Mouse (Mus musculus): ENCODE measurements around the gene Frem1. TPM values are rescaled to one million over a fixed set of nuclear protein-coding genes. Genes with fewer than 3 reads are reported as not detected.

The Frem1 gene
- polyA plus RNA-seq, 1 experiment from 2014 or later = 0.50 TPM

DNA sequence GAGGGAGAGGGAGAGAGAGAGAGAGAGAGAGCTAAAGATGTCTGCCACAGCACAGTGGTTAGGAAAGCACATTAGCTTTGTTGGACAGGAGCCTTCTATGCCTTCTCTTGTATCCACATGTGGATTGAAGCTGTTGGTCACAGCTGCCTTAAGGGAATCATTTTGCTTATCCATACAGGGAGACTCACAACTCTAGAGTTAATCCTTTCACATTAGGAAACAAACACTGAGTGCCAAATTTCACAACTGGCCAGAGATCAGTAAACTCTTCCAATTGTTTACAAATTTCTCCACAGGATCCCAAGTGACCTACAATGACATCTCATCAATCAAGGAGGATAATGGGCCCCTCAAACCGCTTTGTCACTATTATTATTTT is 166.6 kb downstream of the Frem1 start:
- no peak for ATAC-seq (ENCODE audit: insufficient read depth)
- Histone ChIP-seq H3K9me3 (replicated peaks) (no peaks in the 10 kb centered on the region), H3K27me3 (no peaks in the 10 kb centered on the region), H3K36me3 (replicated peaks) (no peaks in the 10 kb centered on the region), H3K4me1 (replicated peaks) (no peaks in the 10 kb centered on the region), H3K4me2 (no peak overlapping the region), H3K4me3 (replicated peaks) (no peak overlapping the region), H3K9ac (no peak overlapping the region), H3K27ac (replicated peaks) (no peak overlapping the region)
- WGBS (ENCODE audit: insufficient replicate concordance) = 36% methylated on average over 1 of the region's 1 CpGs

- 62% methylated on average over 18 of the region's 19 CpGs for WGBS (ENCODE audit: insufficient replicate concordance)
- H3K4me2 ChIP-seq = no peak within 1 kb of the TSS
- no peak within 1 kb of the TSS for H3K27ac ChIP-seq (replicated peaks)
- no peaks in the 10 kb centered on the region for H3K27me3 ChIP-seq
- no peaks in the 10 kb centered on the region for H3K36me3 ChIP-seq (replicated peaks)
- H3K9ac ChIP-seq = no peak within 1 kb of the TSS
- no peak for ATAC-seq (ENCODE audit: insufficient read depth)
- no peaks in the 10 kb centered on the region for H3K9me3 ChIP-seq (replicated peaks)
- H3K4me3 ChIP-seq (replicated peaks) = no peak within 1 kb of the TSS
- no peaks in the 10 kb centered on the region for H3K4me1 ChIP-seq (replicated peaks)
Measured at GRCm38 (mm10) chr4:82884636-82885534, 167.3 kb downstream of the Frem1 start, which contains the start of gene Cer1. Cer1 (minus strand) TSS chr4:82885148.

- no peak overlapping the region for H3K27ac ChIP-seq (replicated peaks)
- no peak overlapping the region for H3K9ac ChIP-seq
- no peak for ATAC-seq (ENCODE audit: insufficient read depth)
- H3K36me3 ChIP-seq (replicated peaks) = no peaks in the 10 kb centered on the region
- H3K4me2 ChIP-seq = no peak overlapping the region
- WGBS (ENCODE audit: insufficient replicate concordance) = 74% methylated on average over 9 of the region's 9 CpGs
- H3K9me3 ChIP-seq (replicated peaks) = no peaks in the 10 kb centered on the region
- H3K4me1 ChIP-seq (replicated peaks) = no peaks in the 10 kb centered on the region
- H3K27me3 ChIP-seq = no peaks in the 10 kb centered on the region
- H3K4me3 ChIP-seq (replicated peaks) = no peak overlapping the region
Measured at GRCm38 (mm10) chr4:82882500-82882899, 169.6 kb downstream of the Frem1 start.

DNA sequence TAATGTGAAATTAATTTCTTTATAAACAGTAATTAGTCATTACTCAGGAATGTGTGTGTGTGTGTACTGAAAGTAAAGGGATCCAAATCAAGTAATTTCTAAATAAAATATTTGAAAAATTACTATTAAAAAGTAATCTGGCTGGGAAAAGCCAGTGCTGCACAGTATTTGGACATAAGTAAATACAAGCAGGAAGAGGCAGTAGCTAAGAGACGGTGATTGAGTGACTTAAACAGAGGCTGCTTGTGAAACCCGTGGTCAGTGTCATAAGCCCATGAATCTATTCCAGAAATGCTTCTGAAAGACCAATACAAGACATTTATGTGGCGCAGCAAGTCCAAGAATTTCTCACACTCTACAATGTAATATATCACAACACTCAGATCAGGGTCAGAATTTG is 170.8 kb downstream of the Frem1 start:
- no peaks in the 10 kb centered on the region for H3K9me3 ChIP-seq (replicated peaks)
- H3K4me3 ChIP-seq (replicated peaks) = no peak overlapping the region
- ATAC-seq (ENCODE audit: insufficient read depth) = no peak
- H3K27me3 ChIP-seq = no peaks in the 10 kb centered on the region
- no peak overlapping the region for H3K4me2 ChIP-seq
- no peaks in the 10 kb centered on the region for H3K4me1 ChIP-seq (replicated peaks)
- no peak overlapping the region for H3K27ac ChIP-seq (replicated peaks)
- WGBS (ENCODE audit: insufficient replicate concordance) = 53% methylated on average over 3 of the region's 3 CpGs
- H3K36me3 ChIP-seq (replicated peaks) = no peaks in the 10 kb centered on the region
- H3K9ac ChIP-seq = no peak overlapping the region

DNA sequence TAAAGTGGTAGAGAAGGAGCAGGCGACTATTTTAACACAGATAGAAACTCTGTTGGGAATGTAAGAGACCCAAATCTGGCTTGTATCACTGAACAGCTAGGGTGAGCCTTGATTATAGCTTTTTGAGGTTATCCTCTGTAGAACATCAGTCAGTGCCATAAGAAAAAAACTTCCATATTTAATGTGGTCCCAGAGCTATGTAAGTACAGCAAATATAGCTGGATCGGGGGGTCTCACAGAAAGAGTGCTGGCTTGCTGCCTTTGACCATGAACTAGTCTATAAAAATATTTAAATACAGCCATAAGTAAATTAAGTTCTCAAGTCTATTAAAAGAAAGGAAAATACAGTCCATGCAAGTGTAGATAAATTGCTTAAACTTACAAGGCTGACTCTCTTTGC is 171.9 kb downstream of the Frem1 start:
- Histone ChIP-seq H3K9ac (no peak overlapping the region), H3K4me2 (no peak overlapping the region), H3K27ac (replicated peaks) (no peak overlapping the region), H3K36me3 (replicated peaks) (no peaks in the 10 kb centered on the region), H3K4me1 (replicated peaks) (no peaks in the 10 kb centered on the region), H3K9me3 (replicated peaks) (no peaks in the 10 kb centered on the region), H3K4me3 (replicated peaks) (no peak overlapping the region), H3K27me3 (no peaks in the 10 kb centered on the region)
- ATAC-seq (ENCODE audit: insufficient read depth) = no peak
- WGBS (ENCODE audit: insufficient replicate concordance) = 66% methylated on average over 2 of the region's 2 CpGs

- Histone ChIP-seq H3K4me1 (replicated peaks) (no peaks in the 10 kb centered on the region; the same call in 1 of the 2 replicates), H3K9ac (no peak overlapping the region), H3K36me3 (replicated peaks) (no peaks in the 10 kb centered on the region), H3K4me2 (no peak overlapping the region), H3K4me3 (replicated peaks) (no peak overlapping the region), H3K27ac (replicated peaks) (no peak overlapping the region), H3K9me3 (replicated peaks) (no peaks in the 10 kb centered on the region), H3K27me3 (no peaks in the 10 kb centered on the region)
- ATAC-seq (ENCODE audit: insufficient read depth) = no peak
- 60% methylated on average over 6 of the region's 6 CpGs for WGBS (ENCODE audit: insufficient replicate concordance)
Measured at GRCm38 (mm10) chr4:82879152-82879551, 173.0 kb downstream of the Frem1 start.

- no peak for ATAC-seq (ENCODE audit: insufficient read depth)
- no peak overlapping the region for H3K4me2 ChIP-seq
- H3K9me3 ChIP-seq (replicated peaks) = no peaks in the 10 kb centered on the region
- H3K9ac ChIP-seq = no peak overlapping the region
- 39% methylated on average over 2 of the region's 2 CpGs for WGBS (ENCODE audit: insufficient replicate concordance)
- H3K36me3 ChIP-seq (replicated peaks) = no peaks in the 10 kb centered on the region
- no peaks in the 10 kb centered on the region for H3K27me3 ChIP-seq
- no peaks in the 10 kb centered on the region; the same call in 1 of the 2 replicates for H3K4me1 ChIP-seq (replicated peaks)
- H3K4me3 ChIP-seq (replicated peaks) = no peak overlapping the region
- no peak overlapping the region for H3K27ac ChIP-seq (replicated peaks)
Measured at GRCm38 (mm10) chr4:82876656-82877055, 175.5 kb downstream of the Frem1 start.

DNA sequence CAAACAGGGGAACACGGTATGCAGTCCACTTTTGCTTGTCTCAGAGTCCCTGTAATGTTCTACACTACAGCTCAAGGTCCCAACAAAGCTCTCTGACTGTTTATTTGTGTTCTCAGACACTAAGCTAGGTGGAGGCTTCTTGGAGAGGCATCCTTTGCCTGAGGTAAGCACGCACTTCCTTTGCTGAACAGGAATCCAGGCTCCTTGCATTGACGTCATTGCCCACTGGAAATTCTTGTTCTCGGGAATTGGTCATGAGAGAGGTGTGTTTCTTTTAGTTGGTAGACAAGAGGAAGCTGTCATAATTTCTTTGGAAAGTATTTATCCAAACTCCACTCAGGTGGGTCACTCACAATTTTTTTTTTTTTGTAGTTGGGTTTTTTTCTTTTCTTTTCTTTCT is 176.6 kb downstream of the Frem1 start:
- Histone ChIP-seq H3K27ac (replicated peaks) (no peak overlapping the region), H3K9me3 (replicated peaks) (no peaks in the 10 kb centered on the region), H3K27me3 (no peaks in the 10 kb centered on the region), H3K36me3 (replicated peaks) (no peaks in the 10 kb centered on the region), H3K9ac (no peak overlapping the region), H3K4me3 (replicated peaks) (no peak overlapping the region), H3K4me2 (no peak overlapping the region), H3K4me1 (replicated peaks) (no peaks in the 10 kb centered on the region; the same call in 1 of the 2 replicates)
- ATAC-seq (ENCODE audit: insufficient read depth) = no peak
- 46% methylated on average over 4 of the region's 4 CpGs for WGBS (ENCODE audit: insufficient replicate concordance)

DNA sequence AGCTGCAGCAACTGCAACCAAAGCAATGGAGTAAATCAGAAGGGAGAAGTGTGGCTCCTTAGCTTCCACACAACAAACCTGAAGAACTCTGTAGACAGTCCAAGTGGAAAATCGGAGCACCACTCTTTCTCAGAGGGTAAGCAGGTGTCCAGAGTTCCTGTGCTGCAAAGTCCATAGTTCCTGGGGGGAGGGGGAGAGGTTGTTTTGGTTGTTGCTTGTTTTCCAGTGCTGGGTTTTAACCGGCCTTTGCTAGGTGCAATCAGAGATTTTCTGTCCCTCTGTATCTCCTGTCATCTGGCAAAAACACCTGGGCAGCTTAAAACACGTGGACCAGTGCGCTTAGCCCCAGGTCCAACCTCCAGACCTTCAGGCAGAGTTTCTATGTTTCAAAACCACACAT is 177.3 kb downstream of the Frem1 start:
- Histone ChIP-seq H3K4me1 (replicated peaks) (no peaks in the 10 kb centered on the region; the same call in 1 of the 2 replicates), H3K27me3 (no peaks in the 10 kb centered on the region), H3K9ac (no peak overlapping the region), H3K4me2 (no peak overlapping the region), H3K36me3 (replicated peaks) (no peaks in the 10 kb centered on the region), H3K27ac (replicated peaks) (no peak overlapping the region), H3K4me3 (replicated peaks) (no peak overlapping the region), H3K9me3 (replicated peaks) (no peaks in the 10 kb centered on the region)
- 46% methylated on average over 4 of the region's 4 CpGs for WGBS (ENCODE audit: insufficient replicate concordance)
- ATAC-seq (ENCODE audit: insufficient read depth) = no peak

- no peak overlapping the region for H3K9ac ChIP-seq
- no peak overlapping the region for H3K4me3 ChIP-seq (replicated peaks)
- no peak overlapping the region for H3K27ac ChIP-seq (replicated peaks)
- no peaks in the 10 kb centered on the region for H3K27me3 ChIP-seq
- no peak overlapping the region for H3K4me2 ChIP-seq
- H3K4me1 ChIP-seq (replicated peaks) = no peaks in the 10 kb centered on the region; the same call in 1 of the 2 replicates
- no peaks in the 10 kb centered on the region for H3K36me3 ChIP-seq (replicated peaks)
- 62% methylated on average over 4 of the region's 4 CpGs for WGBS (ENCODE audit: insufficient replicate concordance)
- ATAC-seq (ENCODE audit: insufficient read depth) = no peak
- H3K9me3 ChIP-seq (replicated peaks) = no peaks in the 10 kb centered on the region
Measured at GRCm38 (mm10) chr4:82872548-82872947, 179.6 kb downstream of the Frem1 start.

DNA sequence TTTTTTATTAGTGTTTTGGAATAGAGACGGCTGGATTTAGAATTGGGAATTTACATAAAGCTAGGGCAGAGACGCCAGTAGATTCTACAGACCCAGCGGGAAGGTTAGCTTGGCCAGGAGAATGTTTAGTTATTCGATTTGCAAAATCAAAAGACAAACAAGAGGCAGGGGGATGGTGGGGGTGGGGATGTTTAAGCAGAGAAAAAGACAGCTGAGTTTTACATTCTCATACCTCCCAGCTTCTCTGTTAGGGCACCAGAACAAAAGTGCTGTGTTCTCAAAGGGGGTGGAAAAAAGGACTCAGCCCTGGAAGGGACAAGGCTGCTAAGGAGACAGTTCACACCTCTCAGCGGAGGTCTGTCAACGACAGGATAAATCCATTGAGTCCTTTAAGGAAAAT is 180.0 kb downstream of the Frem1 start:
- Histone ChIP-seq H3K9me3 (replicated peaks) (no peaks in the 10 kb centered on the region), H3K4me3 (replicated peaks) (no peak overlapping the region), H3K36me3 (replicated peaks) (no peaks in the 10 kb centered on the region), H3K9ac (no peak overlapping the region), H3K4me1 (replicated peaks) (no peaks in the 10 kb centered on the region; the same call in 1 of the 2 replicates), H3K27ac (replicated peaks) (no peak overlapping the region), H3K27me3 (no peaks in the 10 kb centered on the region), H3K4me2 (no peak overlapping the region)
- 54% methylated on average over 6 of the region's 6 CpGs for WGBS (ENCODE audit: insufficient replicate concordance)
- ATAC-seq (ENCODE audit: insufficient read depth) = no peak
